Mouse (Mus musculus) heart, postnatal 10 days (tissue): ENCODE measurements around the gene Cd209f. TPM values are rescaled to one million over a fixed set of nuclear protein-coding genes. Genes with fewer than 3 reads are reported as not detected.
"Not testable (repeated sequence)": the region's sequence is repeated elsewhere in the genome, so short reads cannot be mapped to it uniquely, and the experiment has no call there.

Experiments
- DNase-seq, 2 experiments: peaks; one replicate each; pipeline ENCODE4 v3.0.0; 2021
- intact Hi-C: fragments of 180-260 bp; cut with DNase I; formaldehyde crosslinking; loops from one replicate; pipeline ENCODE4 v1.15.1; 2025
- total RNA-seq, 2 experiments: library from RNA; stranded (reverse); gene quantifications; 2 replicates each; pipeline ENCODE4 v1.2.3; 2021

Cd209f gene
- total RNA-seq: under 1 TPM in 1 of 2 experiments, not detected in 1; 0.19 TPM

DNA sequence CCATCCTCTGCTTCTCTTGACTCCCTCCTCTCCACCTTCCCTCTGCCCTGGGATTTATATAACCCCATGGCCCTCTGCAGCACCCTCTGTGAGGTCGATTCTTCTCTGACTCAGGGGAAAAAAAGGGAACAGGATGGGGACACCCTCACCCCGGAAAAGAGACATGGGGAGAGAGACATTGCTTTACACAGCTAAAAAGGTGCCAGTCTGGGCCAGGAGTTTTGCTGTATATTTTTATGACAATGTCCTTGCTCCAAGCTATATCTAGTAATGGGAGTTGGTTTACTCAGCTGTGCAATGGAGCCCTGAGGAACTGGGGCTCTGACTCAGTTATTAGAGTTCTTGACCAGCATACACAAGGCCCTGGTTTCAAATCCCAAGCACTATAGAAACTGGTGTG lies at the start of gene Cd209f:
Cd209f (minus strand) TSS at position 101 of the 400 bp plus-strand sequence.
- DNase-seq, intact Hi-C loops: not testable (repeated sequence)

DNA sequence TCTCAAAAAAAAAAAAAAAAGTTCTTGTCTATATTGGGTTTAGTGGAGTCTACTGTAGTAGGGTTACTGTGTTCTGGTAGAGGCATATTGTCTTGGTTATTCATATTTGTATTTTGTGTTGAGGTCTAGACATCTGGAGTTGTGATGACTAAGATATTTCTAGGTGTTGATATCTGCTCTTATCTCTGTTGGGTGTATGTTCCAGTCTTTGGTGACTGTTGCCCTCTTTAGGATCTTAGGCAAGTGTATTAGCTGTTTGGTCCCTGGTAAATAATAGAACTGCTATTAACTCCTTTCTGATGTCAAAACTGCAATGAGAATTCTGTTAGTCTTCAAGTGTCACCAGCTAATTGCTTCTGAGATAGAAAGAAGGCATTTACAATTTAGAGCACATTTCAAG lies 49.2 kb upstream of the Cd209f start:
- no peak for DNase-seq

DNA sequence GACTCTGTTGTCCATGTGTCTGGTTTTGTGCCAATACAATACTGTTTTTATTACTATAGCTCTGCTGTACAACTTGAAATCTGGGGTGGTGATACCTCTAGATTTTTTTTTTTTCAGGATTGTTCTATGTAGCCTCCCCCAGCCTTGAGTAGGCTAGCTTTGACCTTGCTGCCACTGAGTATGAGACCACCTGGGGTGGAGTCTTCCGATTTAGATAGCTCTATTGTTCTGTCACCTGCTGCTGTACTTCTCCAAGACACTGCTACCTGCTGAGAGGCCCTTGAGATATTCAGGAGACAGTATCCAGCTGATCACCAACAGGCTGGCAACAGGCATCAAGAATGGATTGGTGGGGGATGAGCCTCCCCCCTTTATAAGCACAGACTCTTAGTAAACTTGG lies 41.6 kb upstream of the Cd209f start:
- intact Hi-C loops: no loop called here
- DNase-seq: no peak

More for the DNA sequence above, 49.2 kb upstream of the Cd209f start:
- intact Hi-C loops: no loop called here

DNA sequence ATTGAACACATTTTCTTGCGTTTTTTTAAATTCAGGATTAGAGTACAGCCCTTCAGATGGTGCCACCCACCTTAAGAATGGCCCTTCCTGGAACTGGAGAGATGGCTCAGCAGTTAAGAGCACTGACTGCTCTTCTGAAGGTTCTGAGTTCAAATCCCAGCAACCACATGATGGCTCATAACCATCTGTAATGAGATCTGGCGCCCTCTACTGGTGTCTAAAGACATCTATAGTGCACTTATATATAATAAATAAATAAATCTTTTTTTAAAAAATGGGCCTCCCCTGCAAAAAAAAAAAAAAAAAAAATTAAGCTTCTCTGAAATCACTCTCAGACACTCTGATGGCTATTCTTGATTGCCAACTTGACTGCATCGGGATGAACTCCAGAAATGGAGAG lies 36.1 kb upstream of the Cd209f start:
- intact Hi-C loops: loop anchor here (2.0 to 5.0 kb wide), 3 partner anchors 117 to 446 kb away; partner anchors contain the start of gene Ctxn1
- DNase-seq: no peak

DNA sequence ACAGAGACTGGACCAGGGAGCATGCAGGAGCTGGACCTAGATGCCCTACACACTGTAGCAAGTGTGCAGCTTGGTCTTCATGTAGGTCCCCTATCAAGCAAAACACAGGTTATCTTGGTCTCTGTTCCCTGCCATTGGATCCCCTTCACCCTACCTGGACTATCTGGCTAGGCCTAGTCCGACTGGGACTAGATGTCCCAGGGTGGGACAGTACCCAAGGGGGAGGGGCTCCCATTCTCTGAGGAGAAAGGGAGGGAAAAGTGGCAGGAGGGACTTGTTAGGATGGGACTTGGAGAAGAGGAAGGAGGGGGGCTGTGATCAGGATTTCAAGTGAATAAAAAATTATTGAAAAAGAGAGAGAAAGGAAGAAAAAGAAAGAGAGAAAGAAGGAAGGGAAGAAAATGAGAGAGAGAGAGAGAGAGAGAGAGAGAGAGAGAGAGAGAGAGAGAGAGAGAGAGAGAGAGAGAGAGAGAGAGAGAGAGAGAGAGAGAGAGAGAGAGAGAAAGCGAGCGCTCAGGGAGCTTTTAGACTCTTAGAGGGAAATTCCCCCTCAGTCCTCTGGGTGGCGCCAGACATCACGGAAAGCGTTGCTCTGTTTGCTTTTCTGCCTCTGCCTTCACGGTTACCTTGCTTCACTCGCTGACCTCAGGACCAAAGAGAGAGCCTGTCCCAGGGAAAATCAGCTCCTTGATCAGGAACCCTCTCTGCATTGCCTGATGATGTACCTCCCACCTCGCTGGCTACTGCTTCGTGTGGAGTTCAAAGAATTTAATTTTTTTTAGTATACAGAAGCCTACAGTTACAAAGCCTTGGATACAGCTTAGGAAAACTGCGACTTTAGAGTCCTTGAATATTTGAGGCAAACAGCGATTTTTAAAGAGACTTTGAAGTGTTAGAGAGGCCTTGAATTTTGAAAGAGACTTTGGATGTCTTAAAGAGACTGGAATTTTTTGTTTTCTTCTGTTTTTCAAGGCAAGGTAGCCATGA lies 34.3 kb upstream of the Cd209f start:
- peak; percentile 79 to 80 for DNase-seq

DNA sequence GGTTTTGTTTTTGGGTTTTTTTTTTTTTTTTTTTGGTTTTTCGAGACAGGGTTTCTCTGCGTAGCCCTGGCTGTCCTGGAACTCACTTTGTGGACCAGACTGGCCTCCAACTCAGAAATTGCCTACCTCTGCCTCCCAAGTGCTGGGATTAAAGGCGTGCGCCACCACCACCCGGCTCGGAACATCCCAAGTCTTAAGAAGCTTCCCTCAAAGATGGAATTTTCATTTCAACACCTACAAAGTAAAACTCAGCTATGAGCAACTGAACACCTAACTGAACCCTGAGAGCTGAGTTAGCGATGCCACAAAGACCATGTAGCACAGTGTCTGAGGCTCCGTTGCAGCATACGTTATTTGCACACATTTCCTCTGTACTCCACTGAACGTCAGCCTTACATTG lies 28.2 kb upstream of the Cd209f start, which contains the start of gene Cd209g:
Cd209g (plus strand) TSS at position 301 of the 400 bp plus-strand sequence.
- intact Hi-C loops: loop anchor here (10.0 kb wide), 1 partner anchor 419 kb away; no protein-coding TSS in a partner anchor

More for the DNA sequence above, 34.3 kb upstream of the Cd209f start:
- intact Hi-C loops: loop anchor here (2.0 to 10.0 kb wide), 4 partner anchors 119 to 447 kb away; partner anchors contain the start of gene Ctxn1

DNA sequence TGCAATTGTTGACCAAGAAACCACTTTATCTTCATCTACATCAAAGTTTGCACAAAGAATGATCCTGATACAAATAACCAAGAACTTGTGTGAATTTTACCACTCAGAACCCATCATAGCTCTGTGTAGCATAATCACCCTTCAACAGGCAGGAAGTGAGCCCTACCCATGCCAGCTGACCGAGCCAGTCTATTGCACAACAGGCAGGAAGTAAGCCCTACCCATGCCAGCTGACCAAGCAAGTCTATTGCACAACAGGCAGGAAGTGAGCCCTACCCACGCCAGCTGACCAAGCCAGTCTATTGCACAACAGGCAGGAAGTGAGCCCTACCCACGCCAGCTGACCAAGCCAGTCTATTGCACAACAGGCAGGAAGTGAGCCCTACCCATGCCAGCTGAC lies 17.1 kb downstream of the Cd209f start:
- intact Hi-C loops, DNase-seq: not testable (repeated sequence)

More for the DNA sequence above, 28.2 kb upstream of the Cd209f start, which contains the start of gene Cd209g:
- DNase-seq: no peak

DNA sequence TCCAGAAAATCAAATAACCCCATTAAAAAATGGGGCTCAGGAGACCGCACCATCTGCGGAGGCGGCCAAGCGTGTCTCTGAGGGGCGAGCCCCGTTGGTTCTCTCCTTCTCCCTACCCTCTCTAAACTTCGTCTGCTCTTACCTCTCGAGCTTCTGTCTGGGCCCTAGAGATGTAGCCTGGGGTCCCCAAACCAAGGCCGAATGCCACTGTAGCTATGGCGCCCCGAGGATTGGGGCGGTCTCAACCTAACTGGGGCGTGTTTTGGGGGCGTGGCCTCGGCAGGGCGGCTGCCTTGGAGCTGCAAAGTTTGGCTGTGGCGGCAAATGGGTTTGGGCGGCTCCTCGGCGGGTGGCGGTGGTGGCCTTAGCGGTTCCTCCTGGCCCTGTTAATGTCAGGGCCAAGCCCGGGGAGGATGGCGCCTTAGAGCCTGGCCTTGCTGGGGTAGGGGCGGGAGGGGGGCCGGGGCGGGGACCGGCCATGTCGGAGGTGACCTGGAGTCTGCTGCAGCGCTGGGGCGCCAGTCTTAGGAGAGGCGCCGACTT lies 18.4 kb downstream of the Cd209f start:
- DNase-seq: peak; percentile 1 to 7
- intact Hi-C loops: not testable (repeated sequence)

Other genes starting within 250 kb of the Cd209f start
- not detected for gene Cd209d, start 227.3 kb downstream of the Cd209f start, total RNA-seq
- not detected for gene Cd209b, start 179.0 kb downstream of the Cd209f start, total RNA-seq
- gene Cd209c, start 151.1 kb downstream of the Cd209f start, total RNA-seq: not detected
- not detected for gene Cd209g, start 28.3 kb upstream of the Cd209f start, total RNA-seq
- gene Evi5l, start 60.7 kb upstream of the Cd209f start, total RNA-seq: 10 to 100 TPM; 23.6 to 24.2 TPM
- gene Prr36, start 111.6 kb upstream of the Cd209f start, total RNA-seq: under 1 TPM in 1 of 2 experiments, not detected in 1; 0.05 TPM
- gene Lrrc8e, start 121.0 kb upstream of the Cd209f start, total RNA-seq: under 1 TPM; 0.12 to 0.42 TPM
- 10 to 100 TPM; 66.6 to 74.1 TPM for gene Map2k7, start 132.9 kb upstream of the Cd209f start, total RNA-seq
- under 1 TPM in 1 of 2 experiments, not detected in 1; 0.57 TPM for gene Gm49320, start 133.0 kb upstream of the Cd209f start, total RNA-seq
- 1 to 10 TPM; 4.5 to 6.7 TPM for gene Tgfbr3l, start 142.4 kb upstream of the Cd209f start, total RNA-seq
- gene Snapc2, start 147.2 kb upstream of the Cd209f start, total RNA-seq: 10 to 100 TPM; 16.6 to 20.5 TPM
- gene Ctxn1, start 153.4 kb upstream of the Cd209f start, total RNA-seq: 1 to 10 TPM; 4.5 to 5.6 TPM
- gene Timm44, start 170.1 kb upstream of the Cd209f start, total RNA-seq: 100 to 1,000 TPM; 107 to 112 TPM
- 1 to 10 TPM; 4.9 to 6.3 TPM for gene Ccl25, start 219.4 kb upstream of the Cd209f start, total RNA-seq
- 10 to 100 TPM; 71.1 to 83.2 TPM for gene Elavl1, start 219.6 kb upstream of the Cd209f start, total RNA-seq